Mouse (Mus musculus) midbrain, embryonic 14.5 days (tissue): ENCODE data around the gene Fam102b. TPM values are rescaled to one million over a fixed set of nuclear protein-coding genes. Genes with fewer than 3 reads are reported as not detected.
A peak's percentile ranks its signal among the peaks of the same experiment; 100 is the strongest.

Source experiments
- ATAC-seq: fragments of 200-750 bp; cut with Nextera tagmentation; 2 replicates; pipeline ENCODE4 v1.8.0; 2017; ENCODE audit warnings: moderate number of reproducible peaks, moderate library complexity; ENCODE audit not compliant: low FRiP score, low TSS enrichment
- DNase-seq: peaks from one replicate; pipeline ENCODE4 v3.0.0-alpha.2; 2015
- H3K27ac ChIP-seq: fragments of 300-500 bp; sonication (generic); replicated peaks from 2 replicates; pipeline ENCODE4 v1.5.1; 2014; ENCODE audit warnings: mild to moderate bottlenecking, low read depth, low read length, moderate library complexity
- H3K27me3 ChIP-seq: fragments of 300-500 bp; sonication (generic); 2 replicates; pipeline ENCODE4 v1.6.1; 2014; ENCODE audit warnings: low read length, control low read depth, mixed read lengths; ENCODE audit not compliant: control insufficient read depth, insufficient read depth
- H3K36me3 ChIP-seq: fragments of 300-500 bp; sonication (generic); 2 replicates; pipeline ENCODE4 v1.6.1; 2014; ENCODE audit warnings: low read length, control low read depth; ENCODE audit not compliant: control insufficient read depth, insufficient read depth
- H3K4me1 ChIP-seq: fragments of 300-500 bp; sonication (generic); 2 replicates; pipeline ENCODE4 v1.6.1; 2014; ENCODE audit warnings: mild to moderate bottlenecking, antibody characterized with exemption, low read length, control low read depth; ENCODE audit not compliant: control insufficient read depth, insufficient read depth
- H3K4me2 ChIP-seq: fragments of 300-500 bp; sonication (generic); 2 replicates; pipeline ENCODE4 v1.6.1; 2014; ENCODE audit warnings: mild to moderate bottlenecking, low read length, moderate library complexity
- H3K4me3 ChIP-seq: fragments of 300-500 bp; sonication (generic); replicated peaks from 2 replicates; pipeline ENCODE4 v1.5.1; 2014; ENCODE audit warnings: low read depth, low read length
- H3K9ac ChIP-seq: fragments of 300-500 bp; sonication (generic); replicated peaks from 2 replicates; pipeline ENCODE4 v1.6.1; 2014; ENCODE audit warnings: mild to moderate bottlenecking, low read length, moderate library complexity
- H3K9me3 ChIP-seq: fragments of 300-500 bp; sonication (generic); 2 replicates; pipeline ENCODE4 v1.6.1; 2016; ENCODE audit warnings: low read length, control low read depth, mixed read lengths; ENCODE audit not compliant: control insufficient read depth
- WGBS: fragments of 180-500 bp; shearing (Covaris S2); extraction: QIAGEN DNeasy Blood & Tissue Kit; methylation state at CpG from one replicate; pipeline ENCODE4 v1.1.7; 2014; 5-methylcytosine and 5-hydroxymethylcytosine counted together
- polyA plus RNA-seq: library from polyadenylated mRNA; unstranded; fragments of >200 nt; fragmentation: Nextera tagmentation; extraction: Ambion mirVana; gene quantifications from 2 replicates; pipeline ENCODE4 v1.2.1, GENCODE M21; 2014

Fam102b gene
- polyA plus RNA-seq, 1 experiment from 2014 or later = 19.6 TPM

- peak overlapping the region; percentile 77 for H3K27ac ChIP-seq
- peak overlapping the region; percentile 16; the same call in 1 of the 2 replicates for H3K4me3 ChIP-seq
- H3K36me3 ChIP-seq = no peaks in the 10 kb centered on the region
- ATAC-seq = peak; percentile 82
- peaks cover 15% of the 10 kb centered on the region for H3K4me1 ChIP-seq
- DNase-seq = peak; percentile 80
- under 1% methylated on average over 7 of the region's 7 CpGs for WGBS
- H3K9me3 ChIP-seq = no peaks in the 10 kb centered on the region
- H3K4me2 ChIP-seq = peak overlapping the region; percentile 50
- H3K27me3 ChIP-seq = no peaks in the 10 kb centered on the region
- peak overlapping the region; percentile 38 for H3K9ac ChIP-seq
Observed at GRCm38 (mm10) chr3:108961226-108961625, 66.2 kb downstream of the Fam102b start.

- H3K4me1 ChIP-seq = peaks cover 15% of the 10 kb centered on the region
- ATAC-seq (no peak), DNase-seq (no peak)
- H3K4me2 ChIP-seq = no peak overlapping the region
- H3K4me3 ChIP-seq = no peak overlapping the region
- H3K27me3 ChIP-seq = no peaks in the 10 kb centered on the region
- no peak overlapping the region for H3K9ac ChIP-seq
- no peaks in the 10 kb centered on the region for H3K9me3 ChIP-seq
- no peak overlapping the region for H3K27ac ChIP-seq
- 79% methylated on average over 13 of the region's 13 CpGs for WGBS
- no peaks in the 10 kb centered on the region for H3K36me3 ChIP-seq
Observed at GRCm38 (mm10) chr3:108959680-108960295, 67.6 kb downstream of the Fam102b start.

- H3K9ac ChIP-seq = no peak overlapping the region
- H3K4me3 ChIP-seq = no peak overlapping the region
- H3K36me3 ChIP-seq = no peaks in the 10 kb centered on the region
- peaks cover 15% of the 10 kb centered on the region for H3K4me1 ChIP-seq
- no peak overlapping the region for H3K4me2 ChIP-seq
- DNase-seq (no peak), ATAC-seq (no peak)
- no peak overlapping the region for H3K27ac ChIP-seq
- no peaks in the 10 kb centered on the region for H3K27me3 ChIP-seq
- no peaks in the 10 kb centered on the region for H3K9me3 ChIP-seq
Observed at GRCm38 (mm10) chr3:108957976-108958375, 69.4 kb downstream of the Fam102b start.

- no peak overlapping the region for H3K4me2 ChIP-seq
- WGBS = 77% methylated on average over 10 of the region's 10 CpGs
- no peaks in the 10 kb centered on the region for H3K9me3 ChIP-seq
- H3K27me3 ChIP-seq = no peaks in the 10 kb centered on the region
- DNase-seq = no peak
- ATAC-seq = no peak
- H3K9ac ChIP-seq = no peak overlapping the region
- H3K4me1 ChIP-seq = no peaks in the 10 kb centered on the region
- H3K36me3 ChIP-seq = no peaks in the 10 kb centered on the region
- no peak overlapping the region for H3K4me3 ChIP-seq
- no peak overlapping the region for H3K27ac ChIP-seq
Observed at GRCm38 (mm10) chr3:108940996-108941395, 86.4 kb downstream of the Fam102b start.

GRCm38 (mm10) chr3:108940001-108940633 lies 87.3 kb downstream of the Fam102b start, which contains the start of gene Gm9857:
Gene Gm9857, minus strand, starts transcription at chr3:108940445.
- WGBS = 62% methylated on average over 46 of the region's 59 CpGs
- no peaks in the 10 kb centered on the region for H3K9me3 ChIP-seq
- no peaks in the 10 kb centered on the region for H3K4me1 ChIP-seq
- no peaks in the 10 kb centered on the region for H3K27me3 ChIP-seq
- H3K36me3 ChIP-seq = no peaks in the 10 kb centered on the region
- H3K4me3 ChIP-seq = peak within 1 kb of the TSS; percentile 31
- no peak within 1 kb of the TSS for H3K9ac ChIP-seq
- H3K27ac ChIP-seq = no peak within 1 kb of the TSS
- peak within 1 kb of the TSS; percentile 55 for H3K4me2 ChIP-seq
- DNase-seq (peak; percentile 61), ATAC-seq (peak; percentile 70; the same call in 1 of the 2 replicates)

GRCm38 (mm10) chr3:108939573-108939972 lies 87.8 kb downstream of the Fam102b start, which contains the start of gene Henmt1:
Gene Henmt1, plus strand, starts transcription at chr3:108939873.
- ATAC-seq = no peak
- Histone ChIP-seq H3K36me3 (no peaks in the 10 kb centered on the region), H3K9me3 (no peaks in the 10 kb centered on the region), H3K27me3 (no peaks in the 10 kb centered on the region), H3K4me2 (peak within 1 kb of the TSS; percentile 55), H3K27ac (no peak within 1 kb of the TSS), H3K9ac (no peak within 1 kb of the TSS), H3K4me1 (no peaks in the 10 kb centered on the region), H3K4me3 (peak within 1 kb of the TSS; percentile 31)
- DNase-seq = no peak
- WGBS = 91% methylated on average over 5 of the region's 5 CpGs

- no peaks in the 10 kb centered on the region for H3K4me1 ChIP-seq
- ATAC-seq (no peak), DNase-seq (no peak)
- no peak overlapping the region for H3K4me3 ChIP-seq
- no peak overlapping the region for H3K27ac ChIP-seq
- H3K9ac ChIP-seq = no peak overlapping the region
- no peaks in the 10 kb centered on the region for H3K27me3 ChIP-seq
- WGBS = 92% methylated on average over 5 of the region's 5 CpGs
- no peaks in the 10 kb centered on the region for H3K36me3 ChIP-seq
- no peaks in the 10 kb centered on the region for H3K9me3 ChIP-seq
- no peak overlapping the region for H3K4me2 ChIP-seq
Observed at GRCm38 (mm10) chr3:108938691-108939090, 88.7 kb downstream of the Fam102b start.

GRCm38 (mm10) chr3:108933557-108933956 lies 93.8 kb downstream of the Fam102b start:
- H3K9ac ChIP-seq = no peak overlapping the region
- no peaks in the 10 kb centered on the region for H3K4me1 ChIP-seq
- DNase-seq (no peak), ATAC-seq (no peak)
- no peak overlapping the region for H3K27ac ChIP-seq
- H3K36me3 ChIP-seq = no peaks in the 10 kb centered on the region
- H3K4me2 ChIP-seq = no peak overlapping the region
- no peaks in the 10 kb centered on the region for H3K9me3 ChIP-seq
- H3K27me3 ChIP-seq = no peaks in the 10 kb centered on the region
- 97% methylated on average over 6 of the region's 6 CpGs for WGBS
- H3K4me3 ChIP-seq = no peak overlapping the region

- WGBS = 75% methylated on average over 1 of the region's 1 CpGs
- Histone ChIP-seq H3K9me3 (no peaks in the 10 kb centered on the region), H3K4me3 (no peak overlapping the region), H3K36me3 (no peaks in the 10 kb centered on the region), H3K4me1 (no peaks in the 10 kb centered on the region), H3K27me3 (no peaks in the 10 kb centered on the region), H3K9ac (no peak overlapping the region), H3K4me2 (no peak overlapping the region), H3K27ac (no peak overlapping the region)
- ATAC-seq = no peak
- no peak for DNase-seq
Observed at GRCm38 (mm10) chr3:108926308-108926707, 101.1 kb downstream of the Fam102b start.
